Comparison of ENCODE assay signal across 8 mouse cellular contexts in genomic region chr3:51156386-51157290, GRCm38 (mm10).
DNase-seq lines count a peak whose midpoint lies in the region; ATAC-seq lines count a peak whose summit lies in the region.

No protein-coding gene starts in this region.

- ATAC-seq in embryonic facial prominence, embryonic 12.5 days (ENCODE audit: insufficient number of reproducible peaks, insufficient read depth, low FRiP score, low TSS enrichment): peak; percentile 74; the same call in 1 of the 2 replicates
- ATAC-seq in midbrain, embryonic 13.5 days: peak; percentile 85

- no peaks in the 10 kb centered on the region for H3K9me3 ChIP-seq in embryonic facial prominence, embryonic 12.5 days
- H3K9me3 ChIP-seq in midbrain, embryonic 13.5 days: no peaks in the 10 kb centered on the region

- H3K9ac ChIP-seq in embryonic facial prominence, embryonic 12.5 days: no peak overlapping the region
- no peak overlapping the region for H3K9ac ChIP-seq in midbrain, embryonic 13.5 days (replicated peaks)

- peaks cover 21% of the 10 kb centered on the region; the same call in 1 of the 2 replicates for H3K4me1 ChIP-seq in embryonic facial prominence, embryonic 12.5 days
- H3K4me1 ChIP-seq in midbrain, embryonic 13.5 days (replicated peaks): peaks cover 23% of the 10 kb centered on the region

- no peaks in the 10 kb centered on the region for H3K36me3 ChIP-seq in embryonic facial prominence, embryonic 12.5 days
- H3K36me3 ChIP-seq in midbrain, embryonic 13.5 days: no peaks in the 10 kb centered on the region

- peak; percentile 10 for DNase-seq in 3134 (ENCODE audit: extremely low read depth, insufficient read length, low spot score)
- DNase-seq in adrenal gland, postnatal 25 days: peak; percentile 46
- DNase-seq in heart, adult 11 months: peak; percentile 98
- DNase-seq in kidney, adult 18-20 months: peak; percentile 75
- DNase-seq in left cerebral cortex, postnatal 4 days: peak; percentile 84
- peak; percentile 48 for DNase-seq in telencephalon, adult 2 months (ENCODE audit: low read depth, low spot score)

- no peak overlapping the region for H3K27ac ChIP-seq in embryonic facial prominence, embryonic 12.5 days
- peak overlapping the region; percentile 56 for H3K27ac ChIP-seq in midbrain, embryonic 13.5 days

- H3K4me2 ChIP-seq in embryonic facial prominence, embryonic 12.5 days (replicated peaks): 0 out of 2 replicates have a peak overlapping the region, but pooled peaks have one; percentile 5
- H3K4me2 ChIP-seq in midbrain, embryonic 13.5 days (replicated peaks): 0 out of 2 replicates have a peak overlapping the region, but pooled peaks have one; percentile 3

- no peaks in the 10 kb centered on the region for H3K27me3 ChIP-seq in embryonic facial prominence, embryonic 12.5 days
- H3K27me3 ChIP-seq in midbrain, embryonic 13.5 days: no peaks in the 10 kb centered on the region

- 26% methylated on average over 20 of the region's 20 CpGs for WGBS in embryonic facial prominence, embryonic 12.5 days
- WGBS in midbrain, embryonic 13.5 days: 44% methylated on average over 20 of the region's 20 CpGs

- intact Hi-C loops in left cerebral cortex, postnatal 4 days (cut with DNase I): no loop called here

- H3K4me3 ChIP-seq in embryonic facial prominence, embryonic 12.5 days: no peak overlapping the region
- no peak overlapping the region for H3K4me3 ChIP-seq in midbrain, embryonic 13.5 days (replicated peaks)

Comparison
In these comparisons a context has a peak if more than half of its experiments do, and no peak if none do; other contexts are left out.
1. DNase-seq: peak in every context shown above with its lines; median percentile 98 in heart, adult 11 months; 84 in left cerebral cortex, postnatal 4 days; 75 in kidney, adult 18-20 months; 48 in telencephalon, adult 2 months; 46 in adrenal gland, postnatal 25 days; 10 in 3134.